Mouse (Mus musculus): Measurements from ENCODE around the gene Prmt7. TPM values are rescaled to one million over a fixed set of nuclear protein-coding genes. Genes with fewer than 3 reads are reported as not detected.

Gene Prmt7
- total and polyA plus RNA-seq, 3 experiments, result 48.4 to 87.3 (median 69.5) TPM

DNA sequence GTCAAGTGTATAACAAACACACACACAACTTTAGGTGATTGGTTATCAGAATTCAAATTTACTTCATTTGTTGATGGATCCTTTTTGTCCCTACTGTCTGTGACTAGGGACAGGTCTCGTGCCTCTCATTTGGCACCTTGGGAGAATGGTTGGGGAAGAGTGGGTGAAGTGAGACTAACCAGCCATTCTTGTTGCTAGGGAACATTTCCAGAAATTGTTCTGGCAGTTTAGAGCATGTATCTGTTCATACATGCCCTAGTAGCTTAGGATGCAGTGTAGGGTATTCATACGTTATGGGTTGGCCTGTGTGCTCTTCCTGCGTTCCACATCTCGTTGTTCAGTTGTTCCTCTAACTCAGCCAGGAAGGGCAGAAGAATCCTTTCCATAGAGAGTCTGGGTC is 21.6 kb upstream of the Prmt7 start:
- dilution Hi-C loops (cut with MboI; ENCODE audit: extremely low pct_ligation_motif_present, extremely low pct_unique_long_range_greater_than_20kb, low sequenced_read_pairs) (no loop called here), in situ Hi-C loops (cut with MboI; ENCODE audit: low pct_ligation_motif_present, low pct_unique_long_range_greater_than_20kb, low sequenced_read_pairs) (no loop called here)
- H3K36me3 ChIP-seq (replicated peaks in 1 of 2; ENCODE audit: control insufficient read depth in 1 of 2, insufficient read depth in 1 of 2, low read length in 1 of 2), result peaks cover 48 to 90% of the 10 kb centered on the region in 2 experiments
- no peaks in the 10 kb centered on the region for H3K27me3 ChIP-seq (replicated peaks)
- no peak for DNase-seq (ENCODE audit: extremely low read depth)
- no peak overlapping the region for H3K4me3 ChIP-seq (replicated peaks in 1 of 3; ENCODE audit: low read depth in 2 of 3, low read length in 2 of 3, poor library complexity in 1 of 3)
- no peak overlapping the region for H3K9ac ChIP-seq (ENCODE audit: insufficient read depth, low read depth)
- H3K79me2 ChIP-seq (replicated peaks; ENCODE audit: control insufficient read depth, extremely low read depth, insufficient read depth, poor library complexity, severe bottlenecking), result no peaks in the 10 kb centered on the region; the same call in 1 of the 2 replicates
- peaks cover 11 to 22% of the 10 kb centered on the region in 2 experiments; a peak in 3 of 4 replicates for H3K4me1 ChIP-seq (ENCODE audit: control insufficient read depth in 1 of 2, insufficient read depth in 2 of 2)
- H3K27ac ChIP-seq (ENCODE audit: insufficient read depth, low read depth), result no peak overlapping the region
- no peaks in the 10 kb centered on the region for H3K9me3 ChIP-seq (replicated peaks; ENCODE audit: low read length)
- no peak overlapping the region for H3K4me2 ChIP-seq (ENCODE audit: insufficient read depth, low read depth, poor library complexity, severe bottlenecking)
- no peak for TF ChIP-seq ETS1 (conservative IDR thresholded peaks at IDR 0.05; ENCODE audit: low read depth, low read length)
- no peak for TF ChIP-seq CTCF (conservative IDR thresholded peaks at IDR 0.05 in 1 of 2, IDR thresholded peaks at IDR 0.05 in 1 of 2; ENCODE audit: low read depth in 2 of 2, low read length in 2 of 2)

DNA sequence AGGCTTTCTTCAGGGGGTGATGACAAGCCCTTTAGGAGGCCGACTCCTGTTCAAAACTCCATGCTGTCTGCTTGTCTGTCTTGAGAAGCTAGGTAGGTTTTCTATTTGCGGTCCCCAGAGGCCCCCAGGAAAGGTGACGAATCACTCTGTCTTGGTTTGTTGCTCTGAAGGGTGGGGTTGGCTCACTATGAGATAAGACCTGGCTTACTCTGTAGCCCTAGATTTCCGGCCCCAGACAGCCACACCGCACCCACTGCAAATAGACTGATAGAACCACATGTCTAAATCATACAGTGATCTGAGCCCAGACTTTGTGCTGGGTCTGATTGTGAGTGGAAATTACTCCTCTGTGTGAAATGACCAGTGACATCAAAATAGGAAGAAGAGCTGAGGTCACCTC is 19.1 kb upstream of the Prmt7 start:
- no peaks in the 10 kb centered on the region; the same call in 1 of the 2 replicates for H3K79me2 ChIP-seq (replicated peaks; ENCODE audit: control insufficient read depth, extremely low read depth, insufficient read depth, poor library complexity, severe bottlenecking)
- H3K36me3 ChIP-seq (replicated peaks in 1 of 2; ENCODE audit: control insufficient read depth in 1 of 2, insufficient read depth in 1 of 2, low read length in 1 of 2), result peaks cover 65 to 91% of the 10 kb centered on the region in 2 experiments
- TF ChIP-seq JUND (conservative IDR thresholded peaks at IDR 0.05; ENCODE audit: low read depth, low read length) (no peak), UBTF (IDR thresholded peaks at IDR 0.05; ENCODE audit: low read depth, low read length) (no peak), SIN3A (IDR thresholded peaks at IDR 0.05; ENCODE audit: low read length) (no peak), PAX5 (IDR thresholded peaks at IDR 0.05; ENCODE audit: low read length) (no peak), USF2 (conservative IDR thresholded peaks at IDR 0.05; ENCODE audit: low read depth, low read length) (no peak), NRF1 (IDR thresholded peaks at IDR 0.05; ENCODE audit: low read depth, low read length) (no peak), IRF4 (IDR thresholded peaks at IDR 0.05; ENCODE audit: low read depth, low read length) (no peak), RAD21 (IDR thresholded peaks at IDR 0.05; ENCODE audit: low read depth, low read length) (no peak), HCFC1 (IDR thresholded peaks at IDR 0.05; ENCODE audit: low read depth, low read length) (no peak), ZMIZ1 (IDR thresholded peaks at IDR 0.05; ENCODE audit: low read depth, low read length) (no peak), MAZ (IDR thresholded peaks at IDR 0.05; ENCODE audit: low read depth, low read length) (no peak), POLR2AphosphoS2 (IDR thresholded peaks at IDR 0.05; ENCODE audit: low read depth, low read length) (no peak), GABPA (IDR thresholded peaks at IDR 0.05; ENCODE audit: insufficient replicate concordance, low read depth, low read length) (no peak), ZKSCAN1 (IDR thresholded peaks at IDR 0.05; ENCODE audit: borderline replicate concordance, low read depth, low read length) (no peak), KAT2A (IDR thresholded peaks at IDR 0.05; ENCODE audit: insufficient replicate concordance, low read length) (no peak), SMC3 (IDR thresholded peaks at IDR 0.05; ENCODE audit: low read depth, low read length) (no peak)
- H3K27ac ChIP-seq (ENCODE audit: insufficient read depth, low read depth), result no peak overlapping the region
- H3K4me3 ChIP-seq (replicated peaks in 1 of 3; ENCODE audit: low read depth in 2 of 3, low read length in 2 of 3, poor library complexity in 1 of 3), result no peak overlapping the region
- in situ Hi-C loops (cut with MboI; ENCODE audit: low pct_ligation_motif_present, low pct_unique_long_range_greater_than_20kb, low sequenced_read_pairs) (no loop called here), dilution Hi-C loops (cut with MboI; ENCODE audit: extremely low pct_ligation_motif_present, extremely low pct_unique_long_range_greater_than_20kb, low sequenced_read_pairs) (no loop called here)
- no peak overlapping the region for H3K4me2 ChIP-seq (ENCODE audit: insufficient read depth, low read depth, poor library complexity, severe bottlenecking)
- H3K9ac ChIP-seq (ENCODE audit: insufficient read depth, low read depth), result no peak overlapping the region
- H3K27me3 ChIP-seq (replicated peaks), result no peaks in the 10 kb centered on the region
- no peaks in the 10 kb centered on the region for H3K9me3 ChIP-seq (replicated peaks; ENCODE audit: low read length)
- no peak for DNase-seq (ENCODE audit: extremely low read depth)
- peaks cover 0 to 2% of the 10 kb centered on the region in 2 experiments; a peak in 1 of 4 replicates for H3K4me1 ChIP-seq (ENCODE audit: control insufficient read depth in 1 of 2, insufficient read depth in 2 of 2)

All from CH12.LX (cell line).